Mouse (Mus musculus) liver, embryonic 14.5 days (tissue): ENCODE results near the gene Gsdma. TPM values are rescaled to one million over a fixed set of nuclear protein-coding genes. Genes with fewer than 3 reads are reported as not detected.
"Not testable (repeated sequence)": the region's sequence is repeated elsewhere in the genome, so short reads cannot be mapped to it uniquely, and the experiment has no call there.

Experiments used
- ATAC-seq: fragments of 200-750 bp; cut with Nextera tagmentation; 2 replicates; pipeline ENCODE4 v1.8.0; 2017; ENCODE audit warnings: moderate number of reproducible peaks, mild to moderate bottlenecking, moderate library complexity; ENCODE audit not compliant: insufficient read depth
- DNase-seq, 3 experiments: peaks; one replicate each; pipeline ENCODE4 v3.0.0-alpha.2; 2012 to 2013; ENCODE audit warnings: low read depth in 3 of 3, low spot score in 3 of 3
- H3K27ac ChIP-seq: fragments of 300-500 bp; sonication (generic); 2 replicates; pipeline ENCODE4 v1.5.1; 2014; ENCODE audit warnings: moderate library complexity, mild to moderate bottlenecking, control low read depth, inconsistent platforms
- H3K27me3 ChIP-seq: fragments of 300-500 bp; sonication (generic); 2 replicates; pipeline ENCODE4 v1.6.1; 2014; ENCODE audit warnings: mild to moderate bottlenecking, low read length, moderate library complexity; ENCODE audit not compliant: control insufficient read depth, insufficient read depth
- H3K36me3 ChIP-seq: fragments of 300-500 bp; sonication (generic); replicated peaks from 2 replicates; pipeline ENCODE4 v1.6.1; 2014; ENCODE audit warnings: low read depth; ENCODE audit not compliant: control insufficient read depth, insufficient read depth
- H3K4me1 ChIP-seq, 2 experiments: fragments of 200-500 bp in 1 of 2; fragments of 300-500 bp in 1 of 2; sonication (generic) in 1 of 2; replicated peaks; 2 replicates each; pipeline ENCODE4 v1.6.1; 2012 to 2014; ENCODE audit warnings: antibody characterized with exemption in 1 of 2, inconsistent platforms in 1 of 2, low read length in 1 of 2; ENCODE audit not compliant: control insufficient read depth in 2 of 2, insufficient read depth in 2 of 2
- H3K4me2 ChIP-seq: fragments of 300-500 bp; sonication (generic); 2 replicates; pipeline ENCODE4 v1.6.1; 2014; ENCODE audit warnings: low read depth, mild to moderate bottlenecking, control low read depth, moderate library complexity
- H3K4me3 ChIP-seq, 2 experiments: fragments of 200-500 bp in 1 of 2; fragments of 300-500 bp in 1 of 2; sonication (generic) in 1 of 2; 2 replicates each; pipeline ENCODE4 v1.5.1; 2012 to 2014; ENCODE audit warnings: low read depth in 2 of 2, low read length in 2 of 2, mild to moderate bottlenecking in 2 of 2, control low read depth in 1 of 2, inconsistent platforms in 1 of 2, moderate library complexity in 1 of 2; ENCODE audit not compliant: insufficient read depth in 1 of 2
- H3K9ac ChIP-seq: fragments of 300-500 bp; sonication (generic); replicated peaks from 2 replicates; pipeline ENCODE4 v1.6.1; 2014; ENCODE audit warnings: mild to moderate bottlenecking, control low read depth, moderate library complexity
- H3K9me3 ChIP-seq: fragments of 300-500 bp; sonication (generic); 2 replicates; pipeline ENCODE4 v1.6.1; 2016; ENCODE audit warnings: low read length, mixed read lengths; ENCODE audit not compliant: control insufficient read depth
- CTCF ChIP-seq: IDR thresholded peaks from 2 replicates; pipeline ENCODE4 v1.5.1; 2016; ENCODE audit warnings: antibody characterized with exemption, low read depth, control low read depth
- EP300 ChIP-seq: IDR thresholded peaks from 2 replicates; pipeline ENCODE4 v1.6.1; 2016; ENCODE audit warnings: antibody characterized with exemption, low read depth
- WGBS: fragments of 180-500 bp; shearing (Covaris S2); extraction: QIAGEN DNeasy Blood & Tissue Kit; methylation state at CpG from one replicate; pipeline ENCODE4 v1.1.7; 2014; ENCODE audit not compliant: insufficient replicate concordance; 5-methylcytosine and 5-hydroxymethylcytosine counted together
- polyA plus RNA-seq, 2 experiments: library from polyadenylated mRNA; depleted of rRNA in 1 of 2; stranded (reverse) in 1 of 2; unstranded in 1 of 2; fragments of >200 nt; fragmentation: Nextera tagmentation in 1 of 2; extraction: Ambion mirVana in 1 of 2; gene quantifications; 2 replicates each; pipeline versions ENCODE4 v1.2.1 to v1.2.3; 2012 to 2014

Gene Gsdma
- polyA plus RNA-seq (2012; rRNA removed) = 0.01 TPM in 1 of 2 replicates, not detected in the other
- not detected in 2 replicates for polyA plus RNA-seq (2014; fragmentation: Nextera tagmentation; extraction: Ambion mirVana)

GRCm38 (mm10) chr11:98664091-98664490 lies at the start of gene Gsdma:
Gene Gsdma, plus strand, starts transcription at chr11:98664351.
- WGBS = 21% methylated on average over 4 of the region's 4 CpGs
- no peak for TF ChIP-seq EP300
- no peak for TF ChIP-seq CTCF
- H3K9me3 ChIP-seq = no peaks in the 10 kb centered on the region
- no peaks in the 10 kb centered on the region for H3K36me3 ChIP-seq
- DNase-seq (no peak), ATAC-seq (no peak)
- no peaks in the 10 kb centered on the region for H3K4me1 ChIP-seq
- no peak within 1 kb of the TSS for H3K4me2 ChIP-seq
- no peak within 1 kb of the TSS for H3K4me3 ChIP-seq
- no peak within 1 kb of the TSS for H3K9ac ChIP-seq
- H3K27me3 ChIP-seq = peaks cover 3% of the 10 kb centered on the region
- no peak within 1 kb of the TSS for H3K27ac ChIP-seq

- Histone ChIP-seq H3K27me3 (no peaks in the 10 kb centered on the region), H3K4me1 (no peaks in the 10 kb centered on the region), H3K9ac (no peak overlapping the region), H3K9me3 (no peaks in the 10 kb centered on the region), H3K4me2 (no peak overlapping the region), H3K27ac (no peak overlapping the region), H3K4me3 (no peak overlapping the region), H3K36me3 (no peaks in the 10 kb centered on the region)
- TF ChIP-seq CTCF (no peak), EP300 (no peak)
- 77% methylated on average over 13 of the region's 13 CpGs for WGBS
- DNase-seq (no peak), ATAC-seq (no peak)
These were observed 43.4 kb upstream of the Gsdma start for GRCm38 (mm10) chr11:98620791-98621190.

- 64% methylated on average over 6 of the region's 6 CpGs for WGBS
- H3K36me3 ChIP-seq, ATAC-seq, H3K4me3 ChIP-seq, H3K9ac ChIP-seq, H3K4me1 ChIP-seq, H3K27ac ChIP-seq, H3K9me3 ChIP-seq, H3K27me3 ChIP-seq, DNase-seq, H3K4me2 ChIP-seq: not testable (repeated sequence)
These were observed 40.2 kb upstream of the Gsdma start for GRCm38 (mm10) chr11:98623981-98624380.

DNA sequence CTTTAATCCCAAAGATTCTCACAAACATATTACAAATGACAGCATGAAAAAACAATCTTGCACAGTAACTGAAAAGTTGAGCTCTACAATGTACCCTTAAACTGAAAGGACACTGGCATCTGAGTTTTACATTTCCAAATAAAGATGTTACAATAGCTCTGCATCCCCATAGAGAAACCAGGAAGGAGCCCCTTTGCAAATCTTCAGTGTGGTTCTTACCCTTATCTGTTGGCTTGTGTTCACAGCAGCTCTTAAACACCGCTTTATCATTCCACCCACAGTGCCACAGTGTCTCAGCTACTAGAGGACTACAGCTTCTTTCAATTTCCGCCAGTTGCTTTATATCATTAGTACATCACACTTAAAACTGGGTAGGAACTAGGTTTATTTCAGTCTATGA lies 39.8 kb upstream of the Gsdma start:
- H3K4me3 ChIP-seq, H3K9ac ChIP-seq, H3K27me3 ChIP-seq, H3K4me2 ChIP-seq, H3K27ac ChIP-seq, ATAC-seq, DNase-seq, H3K4me1 ChIP-seq, H3K36me3 ChIP-seq, H3K9me3 ChIP-seq: not testable (repeated sequence)
- WGBS = 66% methylated on average over 2 of the region's 2 CpGs

- no peak within 1 kb of the TSS for H3K27ac ChIP-seq
- H3K9me3 ChIP-seq = no peaks in the 10 kb centered on the region
- no peak for TF ChIP-seq CTCF
- no peak for TF ChIP-seq EP300
- no peak for ATAC-seq
- DNase-seq = no peak
- no peaks in the 10 kb centered on the region for H3K36me3 ChIP-seq
- H3K4me1 ChIP-seq = no peaks in the 10 kb centered on the region
- H3K4me3 ChIP-seq = no peak within 1 kb of the TSS
- no peak within 1 kb of the TSS for H3K4me2 ChIP-seq
- H3K9ac ChIP-seq = no peak within 1 kb of the TSS
- H3K27me3 ChIP-seq = no peaks in the 10 kb centered on the region
- WGBS = 73% methylated on average over 10 of the region's 10 CpGs
These were observed 38.3 kb upstream of the Gsdma start, which contains the start of the genes Gm12355 and Gsdma3 for GRCm38 (mm10) chr11:98625611-98626410. Gene Gm12355, minus strand, starts transcription at chr11:98625661. Gene Gsdma3, plus strand, starts transcription at chr11:98626360.
